Mouse (Mus musculus) limb, embryonic 13.5 days (tissue): ENCODE measurements around the gene Car5a. TPM values are rescaled to one million over a fixed set of nuclear protein-coding genes. Genes with fewer than 3 reads are reported as not detected.

ENCODE experiments used
- ATAC-seq: fragments of 200-750 bp; cut with Nextera tagmentation; 2 replicates; pipeline ENCODE4 v1.8.0; 2017; ENCODE audit warnings: low read depth, moderate number of reproducible peaks, moderate TSS enrichment; ENCODE audit not compliant: low FRiP score
- H3K27ac ChIP-seq: fragments of 300-500 bp; sonication (generic); 2 replicates; pipeline ENCODE4 v1.5.1; 2015; ENCODE audit warnings: inconsistent platforms, mild to moderate bottlenecking, moderate library complexity
- H3K27me3 ChIP-seq: fragments of 300-500 bp; sonication (generic); 2 replicates; pipeline ENCODE4 v1.6.1; 2015; ENCODE audit warnings: mild to moderate bottlenecking, inconsistent platforms
- H3K36me3 ChIP-seq: fragments of 300-500 bp; sonication (generic); 2 replicates; pipeline ENCODE4 v1.6.1; 2015; ENCODE audit warnings: inconsistent platforms, mild to moderate bottlenecking, moderate library complexity
- H3K4me1 ChIP-seq: fragments of 300-500 bp; sonication (generic); 2 replicates; pipeline ENCODE4 v1.6.1; 2015; ENCODE audit warnings: inconsistent platforms
- H3K4me2 ChIP-seq: fragments of 300-500 bp; sonication (generic); replicated peaks from 2 replicates; pipeline ENCODE4 v1.6.1; 2015; ENCODE audit warnings: inconsistent platforms, mild to moderate bottlenecking, moderate library complexity
- H3K4me3 ChIP-seq: fragments of 300-500 bp; sonication (generic); 2 replicates; pipeline ENCODE4 v1.5.1; 2015; ENCODE audit warnings: moderate library complexity, mild to moderate bottlenecking, inconsistent platforms
- H3K9ac ChIP-seq: fragments of 300-500 bp; sonication (generic); 2 replicates; pipeline ENCODE4 v1.6.1; 2015; ENCODE audit warnings: mild to moderate bottlenecking, inconsistent platforms
- H3K9me3 ChIP-seq: fragments of 300-500 bp; sonication (generic); 2 replicates; pipeline ENCODE4 v1.6.1; 2016; ENCODE audit warnings: inconsistent platforms
- WGBS: fragments of 180-500 bp; shearing (Covaris S2); methylation state at CpG from one replicate; pipeline ENCODE4 v1.1.7; 2015; 5-methylcytosine and 5-hydroxymethylcytosine counted together
- polyA plus RNA-seq: library from polyadenylated mRNA; unstranded; fragments of >200 nt; fragmentation: Nextera tagmentation; extraction: Ambion mirVana; gene quantifications from 2 replicates; pipeline ENCODE4 v1.2.1, GENCODE M21; 2015

The Car5a gene
- polyA plus RNA-seq, 1 experiment from 2014 or later: not detected

DNA sequence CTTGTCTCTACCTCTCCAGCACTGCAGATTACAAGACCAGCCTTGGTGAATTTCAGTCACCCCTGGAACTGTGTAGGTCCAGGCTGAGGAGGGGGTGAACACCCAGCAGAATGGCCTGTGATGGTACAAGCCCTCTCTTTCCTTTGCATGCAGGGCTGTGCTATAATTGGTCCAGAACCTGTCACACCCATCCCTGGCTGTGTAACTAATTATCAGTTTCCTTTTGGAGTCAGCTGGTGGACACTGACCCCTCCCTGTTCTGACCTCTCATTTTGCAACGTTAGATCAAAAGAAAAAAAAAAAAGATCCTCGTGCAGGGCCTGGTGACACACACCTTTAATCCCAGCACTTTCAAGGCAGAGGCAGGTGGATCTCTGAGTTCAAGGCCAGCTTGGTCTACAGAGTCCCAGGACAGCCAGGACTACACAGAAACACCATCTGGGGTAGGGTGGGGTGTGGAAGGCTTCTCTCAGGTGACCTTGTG lies 1.6 kb downstream of the Car5a start:
- H3K27ac ChIP-seq: no peak overlapping the region
- ATAC-seq: no peak
- H3K36me3 ChIP-seq: no peaks in the 10 kb centered on the region
- no peak overlapping the region for H3K9ac ChIP-seq
- H3K9me3 ChIP-seq: no peaks in the 10 kb centered on the region
- H3K4me1 ChIP-seq: peaks cover 12% of the 10 kb centered on the region
- no peak overlapping the region for H3K4me3 ChIP-seq
- WGBS: 26% methylated on average over 2 of the region's 2 CpGs
- no peaks in the 10 kb centered on the region for H3K27me3 ChIP-seq
- no peak overlapping the region for H3K4me2 ChIP-seq

DNA sequence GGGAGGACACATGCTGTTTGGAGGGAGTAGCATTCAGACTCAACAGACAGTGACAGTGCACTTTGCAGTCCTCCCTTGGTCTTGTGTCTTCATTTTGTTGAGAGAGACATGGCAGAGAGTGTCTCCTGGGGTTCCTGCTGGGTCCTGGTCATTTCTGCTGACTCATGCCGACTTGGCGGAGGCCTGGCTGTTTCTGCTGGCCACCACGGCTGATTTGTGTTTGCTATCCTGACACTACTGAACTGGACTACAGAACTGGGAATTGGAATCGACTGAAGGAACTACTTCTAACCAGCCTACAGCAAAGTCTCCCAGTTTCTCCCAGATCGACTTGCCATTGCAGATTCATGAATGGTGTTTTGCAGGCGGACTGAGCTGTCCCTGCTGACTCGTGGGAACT lies 6.0 kb downstream of the Car5a start:
- 82% methylated on average over 7 of the region's 7 CpGs for WGBS
- no peaks in the 10 kb centered on the region for H3K27me3 ChIP-seq
- H3K4me1 ChIP-seq: peaks cover 19% of the 10 kb centered on the region
- no peaks in the 10 kb centered on the region for H3K36me3 ChIP-seq
- no peak overlapping the region for H3K4me3 ChIP-seq
- ATAC-seq: no peak
- H3K4me2 ChIP-seq: no peak overlapping the region
- no peak overlapping the region for H3K27ac ChIP-seq
- H3K9ac ChIP-seq: no peak overlapping the region
- no peaks in the 10 kb centered on the region for H3K9me3 ChIP-seq

DNA sequence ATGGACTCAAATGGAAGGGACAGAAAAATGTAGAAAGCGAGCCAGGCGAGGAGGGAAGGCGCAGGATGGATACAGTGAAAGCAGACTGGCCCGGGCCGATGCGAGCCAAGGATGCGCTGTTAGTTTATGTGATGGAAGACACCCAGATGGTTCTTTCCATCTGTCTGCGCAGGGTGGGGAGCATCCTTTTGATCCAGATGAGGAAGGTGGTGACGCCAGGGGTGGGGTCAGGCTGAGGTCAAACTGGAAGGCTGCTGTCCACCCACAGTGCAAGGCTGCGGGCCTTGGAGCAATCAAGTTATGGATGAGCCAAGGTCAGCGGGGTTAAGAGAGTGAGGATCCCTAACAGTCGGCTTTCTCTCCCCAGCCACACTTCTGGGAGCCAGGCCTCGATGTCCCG lies 8.3 kb downstream of the Car5a start:
- no peak overlapping the region for H3K27ac ChIP-seq
- ATAC-seq: no peak
- H3K27me3 ChIP-seq: no peaks in the 10 kb centered on the region
- no peaks in the 10 kb centered on the region for H3K36me3 ChIP-seq
- no peak overlapping the region for H3K4me3 ChIP-seq
- H3K9me3 ChIP-seq: no peaks in the 10 kb centered on the region
- H3K9ac ChIP-seq: no peak overlapping the region
- H3K4me1 ChIP-seq: peaks cover 19% of the 10 kb centered on the region
- WGBS: 51% methylated on average over 14 of the region's 14 CpGs
- H3K4me2 ChIP-seq: no peak overlapping the region

DNA sequence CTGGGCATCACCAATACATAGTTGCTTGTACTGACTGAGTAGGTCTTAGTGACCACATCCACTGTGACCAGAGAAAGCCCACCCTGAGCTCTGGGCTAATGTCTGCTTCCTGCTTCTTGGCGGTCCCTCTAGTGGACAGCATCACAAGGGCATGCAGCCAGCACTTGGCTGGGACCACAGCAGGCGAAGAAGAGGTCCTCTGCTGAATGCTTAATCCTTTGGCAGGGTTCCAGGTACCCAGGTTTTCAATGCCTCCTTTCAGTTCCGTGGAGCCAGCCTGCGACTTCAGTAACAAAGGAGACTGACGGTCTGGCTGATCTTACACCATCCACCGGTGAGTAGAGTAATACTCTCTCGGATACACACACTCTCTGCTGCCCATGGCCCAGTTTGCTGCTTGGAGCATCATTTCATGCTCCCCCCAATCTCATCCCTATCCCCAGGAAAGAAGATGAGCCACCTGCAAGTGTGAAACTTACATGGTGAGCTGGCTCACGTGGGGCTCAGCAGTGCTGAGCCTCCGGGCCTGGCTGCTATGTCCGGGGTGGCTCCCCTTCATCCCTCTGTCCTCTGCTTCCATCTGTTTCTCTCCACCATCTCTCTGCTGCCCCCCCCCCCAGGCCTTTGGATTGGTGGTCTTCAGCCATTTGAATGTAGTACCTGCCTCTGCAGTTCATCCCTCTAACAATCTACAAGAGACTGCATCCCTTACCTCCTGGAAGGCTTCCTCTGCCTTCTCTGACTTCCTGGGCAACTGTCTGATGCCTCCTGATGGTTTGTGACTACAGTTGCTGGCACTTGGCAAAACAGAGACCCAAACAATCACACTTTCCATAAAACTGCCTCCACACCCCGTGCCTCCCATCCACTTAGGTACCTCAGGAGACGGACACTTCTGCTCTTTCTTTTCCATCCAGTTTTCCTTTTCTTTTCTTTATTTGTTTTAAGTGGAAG lies 9.1 kb downstream of the Car5a start:
- H3K9me3 ChIP-seq: no peaks in the 10 kb centered on the region
- H3K36me3 ChIP-seq: no peaks in the 10 kb centered on the region
- no peak for ATAC-seq
- no peaks in the 10 kb centered on the region for H3K27me3 ChIP-seq
- H3K27ac ChIP-seq: no peak overlapping the region
- peak overlapping the region; percentile 36; the same call in 1 of the 2 replicates for H3K9ac ChIP-seq
- WGBS: 50% methylated on average over 12 of the region's 12 CpGs
- no peak overlapping the region for H3K4me2 ChIP-seq
- H3K4me3 ChIP-seq: no peak overlapping the region
- peaks cover 19% of the 10 kb centered on the region for H3K4me1 ChIP-seq

DNA sequence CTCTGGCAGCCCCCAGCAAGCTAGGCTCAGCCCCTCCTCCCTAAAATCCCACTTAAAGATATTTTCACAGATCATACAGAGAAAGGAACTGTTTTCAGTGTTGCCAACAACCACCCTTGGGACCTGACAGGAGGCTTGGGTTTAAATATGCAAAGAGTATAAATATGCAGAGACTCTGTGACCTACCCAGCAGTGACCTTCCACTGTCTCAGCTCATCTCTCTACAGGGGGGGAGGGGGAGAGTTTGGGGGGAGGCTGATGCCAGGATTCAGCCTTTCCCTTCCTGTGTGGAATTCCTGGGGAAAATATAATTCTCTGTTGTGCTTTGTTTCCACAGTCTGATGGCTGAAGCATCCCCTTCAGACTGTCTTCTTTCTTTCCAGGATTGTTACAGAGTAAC lies 9.8 kb downstream of the Car5a start:
- Histone ChIP-seq H3K9ac (peak overlapping the region; percentile 36; the same call in 1 of the 2 replicates), H3K4me2 (no peak overlapping the region), H3K4me3 (no peak overlapping the region), H3K9me3 (no peaks in the 10 kb centered on the region), H3K4me1 (peaks cover 19% of the 10 kb centered on the region), H3K36me3 (no peaks in the 10 kb centered on the region), H3K27ac (no peak overlapping the region), H3K27me3 (no peaks in the 10 kb centered on the region)
- no peak for ATAC-seq

DNA sequence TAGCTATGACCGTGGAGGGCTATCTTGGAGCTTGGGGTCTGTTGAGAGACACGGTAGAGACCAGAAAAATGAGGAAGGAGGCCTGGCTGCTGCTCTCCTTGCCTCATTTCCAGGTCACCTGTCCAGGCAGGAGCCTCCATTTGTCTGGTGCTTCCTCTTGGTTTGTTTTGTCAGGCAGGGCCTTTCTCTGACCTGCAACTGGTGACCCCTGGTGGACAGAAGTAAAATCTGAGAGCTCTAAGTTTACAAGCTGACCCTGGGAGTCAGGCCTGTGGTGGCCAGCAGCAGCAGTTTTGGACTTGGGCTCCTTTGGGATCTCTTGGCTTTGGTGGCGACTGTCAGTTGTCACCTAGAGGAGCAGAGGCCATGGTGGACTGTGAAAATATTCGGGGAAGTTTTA lies 10.2 kb downstream of the Car5a start:
- no peak for ATAC-seq
- Histone ChIP-seq H3K27ac (no peak overlapping the region), H3K4me3 (no peak overlapping the region), H3K9me3 (no peaks in the 10 kb centered on the region), H3K4me1 (peaks cover 19% of the 10 kb centered on the region), H3K27me3 (no peaks in the 10 kb centered on the region), H3K36me3 (no peaks in the 10 kb centered on the region), H3K9ac (no peak overlapping the region), H3K4me2 (no peak overlapping the region)
- WGBS: 33% methylated on average over 4 of the region's 4 CpGs

DNA sequence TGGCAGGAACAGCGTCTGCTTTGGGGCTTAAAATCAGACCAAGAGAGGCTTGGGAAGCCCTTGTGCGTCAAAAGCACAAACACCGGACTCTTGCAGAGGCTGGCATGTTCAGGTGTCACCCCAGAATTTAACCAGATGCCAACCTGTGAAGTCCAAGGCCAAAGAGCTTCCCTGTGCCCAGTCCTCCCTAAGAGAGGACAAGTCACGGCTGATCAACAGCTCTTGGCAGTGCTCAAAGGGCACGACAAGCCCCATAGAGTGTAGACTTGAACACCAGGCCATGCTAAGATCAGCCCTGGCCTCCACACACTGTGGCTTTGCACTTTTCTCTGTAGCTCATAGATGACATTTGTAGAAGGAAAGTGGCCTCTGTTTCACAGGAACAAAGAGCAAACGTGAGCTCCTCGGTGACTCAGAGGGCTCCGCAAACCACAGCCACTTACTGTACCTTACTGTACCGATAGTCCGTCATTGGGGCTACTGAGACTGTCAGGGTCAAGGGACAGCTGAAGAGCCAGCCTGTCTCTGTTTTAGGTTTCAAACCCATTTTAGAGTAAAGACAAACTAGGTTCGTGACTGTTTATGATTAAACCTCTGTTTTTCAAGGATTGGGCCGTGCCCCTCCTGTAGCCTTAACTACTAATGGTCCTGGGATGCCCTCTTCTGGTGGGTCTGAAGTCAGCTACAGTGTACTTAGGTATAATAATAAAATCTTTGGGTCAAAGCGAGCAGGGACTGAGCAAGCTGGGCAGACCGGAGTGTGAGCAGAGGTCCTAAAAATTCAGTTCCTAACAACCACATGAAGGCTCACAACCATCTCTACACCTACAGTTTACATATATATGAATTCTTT lies 11.8 kb downstream of the Car5a start:
- Histone ChIP-seq H3K9me3 (no peaks in the 10 kb centered on the region), H3K36me3 (no peaks in the 10 kb centered on the region), H3K4me3 (no peak overlapping the region), H3K27ac (no peak overlapping the region), H3K27me3 (no peaks in the 10 kb centered on the region), H3K4me1 (peaks cover 19% of the 10 kb centered on the region), H3K9ac (no peak overlapping the region), H3K4me2 (no peak overlapping the region)
- no peak for ATAC-seq
- 84% methylated on average over 14 of the region's 14 CpGs for WGBS

DNA sequence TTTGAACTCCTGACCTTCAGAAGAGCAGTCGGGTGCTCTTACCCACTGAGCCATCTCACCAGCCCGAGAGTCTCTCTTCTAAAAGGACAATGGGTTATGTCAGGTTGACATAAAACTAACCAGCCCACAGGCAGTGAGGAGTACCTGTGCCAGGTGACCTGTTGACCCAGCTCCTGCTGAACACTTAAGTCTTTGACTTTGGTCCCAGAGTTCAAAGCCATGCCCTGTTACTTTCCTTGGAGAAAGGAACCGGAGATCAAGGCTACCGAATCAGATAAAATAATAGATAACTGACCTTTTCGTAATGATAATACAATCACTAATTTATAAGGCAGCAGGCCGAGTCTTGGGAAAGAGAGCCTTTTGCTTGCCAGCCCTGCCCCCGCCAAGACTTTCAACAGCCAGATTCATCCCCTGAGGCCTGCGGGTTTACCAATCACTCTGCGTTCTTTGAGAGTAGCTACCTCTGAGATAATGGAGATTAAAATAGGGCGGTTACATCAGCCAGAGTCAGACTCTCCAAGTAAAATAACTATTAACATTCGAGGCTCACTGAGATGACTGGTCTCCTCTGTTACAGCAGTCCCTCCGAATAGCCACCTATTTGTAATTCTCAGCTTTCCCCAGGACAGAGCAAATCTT lies 12.6 kb downstream of the Car5a start:
- WGBS: 81% methylated on average over 12 of the region's 12 CpGs

DNA sequence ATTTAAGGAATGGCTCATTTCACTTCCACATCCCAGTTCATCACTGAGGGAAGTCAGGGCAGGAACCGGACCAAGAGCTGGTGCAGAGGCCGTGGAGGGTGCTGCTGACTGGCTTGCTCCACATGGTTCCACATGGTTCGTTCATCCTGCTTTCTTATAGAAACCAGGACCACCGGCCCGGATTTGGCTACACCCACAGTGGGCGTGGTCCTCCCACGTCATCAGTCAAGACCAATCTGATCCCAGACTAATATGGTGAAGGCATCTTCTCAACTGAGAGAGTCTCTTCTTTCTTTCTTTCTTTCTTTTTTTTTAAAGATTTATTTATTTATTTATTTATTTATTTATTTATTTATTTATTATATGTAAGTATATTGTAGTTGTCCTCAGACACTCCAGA lies 13.1 kb downstream of the Car5a start:
- no peaks in the 10 kb centered on the region for H3K27me3 ChIP-seq
- H3K27ac ChIP-seq: no peak overlapping the region
- H3K9ac ChIP-seq: no peak overlapping the region
- H3K4me2 ChIP-seq: no peak overlapping the region
- peaks cover 18% of the 10 kb centered on the region for H3K4me1 ChIP-seq
- WGBS: 87% methylated on average over 7 of the region's 7 CpGs
- H3K4me3 ChIP-seq: no peak overlapping the region
- H3K36me3 ChIP-seq: no peaks in the 10 kb centered on the region
- no peak for ATAC-seq
- no peaks in the 10 kb centered on the region for H3K9me3 ChIP-seq

More for the DNA sequence above, 12.6 kb downstream of the Car5a start:
- H3K4me2 ChIP-seq: no peak overlapping the region
- H3K9ac ChIP-seq: no peak overlapping the region
- H3K4me1 ChIP-seq: peaks cover 19% of the 10 kb centered on the region
- no peaks in the 10 kb centered on the region for H3K9me3 ChIP-seq
- H3K4me3 ChIP-seq: no peak overlapping the region
- no peaks in the 10 kb centered on the region for H3K27me3 ChIP-seq
- no peak for ATAC-seq
- H3K27ac ChIP-seq: no peak overlapping the region
- H3K36me3 ChIP-seq: no peaks in the 10 kb centered on the region

DNA sequence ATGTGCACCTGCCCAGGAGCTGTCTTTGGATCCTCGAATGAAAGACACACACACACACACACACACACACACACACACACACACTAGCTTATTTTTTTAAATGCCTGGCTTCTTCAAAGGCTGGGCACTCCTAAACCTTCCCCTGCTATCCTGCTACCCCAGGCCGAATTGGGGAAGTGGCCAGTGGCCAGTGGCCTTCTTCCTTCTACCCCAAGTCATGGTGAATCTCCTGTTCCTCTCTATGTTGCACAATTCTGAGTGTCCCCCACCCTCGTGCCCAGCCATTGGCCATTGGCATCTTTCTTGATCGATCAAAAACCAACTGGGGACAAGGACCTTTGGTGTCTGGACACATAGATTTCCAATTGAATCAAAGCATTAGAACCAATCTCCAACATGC lies 14.7 kb downstream of the Car5a start:
- Histone ChIP-seq H3K27ac (no peak overlapping the region), H3K27me3 (no peaks in the 10 kb centered on the region), H3K4me1 (peaks cover 5% of the 10 kb centered on the region), H3K9ac (no peak overlapping the region), H3K4me2 (no peak overlapping the region), H3K4me3 (no peak overlapping the region), H3K9me3 (no peaks in the 10 kb centered on the region), H3K36me3 (no peaks in the 10 kb centered on the region)
- 87% methylated on average over 4 of the region's 4 CpGs for WGBS
- no peak for ATAC-seq

DNA sequence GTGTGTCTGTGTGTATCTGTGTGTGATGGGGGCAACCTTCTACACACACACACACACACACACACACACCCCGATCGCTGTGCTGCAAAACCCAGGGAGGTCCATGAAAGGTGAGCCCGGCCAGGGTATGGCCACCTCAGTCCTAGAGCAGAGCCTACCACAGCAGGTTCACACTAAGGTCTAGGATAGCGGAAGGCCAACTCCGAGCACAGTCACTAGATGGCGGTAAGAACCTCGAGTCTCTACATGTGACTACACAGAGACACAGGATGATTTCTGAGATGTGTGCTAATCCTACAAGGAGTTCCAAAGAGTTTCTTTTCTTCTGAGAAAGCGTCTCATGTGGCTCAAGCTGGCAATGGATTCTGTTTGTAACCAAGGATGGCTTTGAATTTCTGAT lies 17.4 kb downstream of the Car5a start:
- H3K36me3 ChIP-seq: no peaks in the 10 kb centered on the region
- H3K27ac ChIP-seq: no peak overlapping the region
- H3K4me3 ChIP-seq: no peak overlapping the region
- no peaks in the 10 kb centered on the region for H3K27me3 ChIP-seq
- 46% methylated on average over 8 of the region's 8 CpGs for WGBS
- no peak overlapping the region for H3K9ac ChIP-seq
- H3K9me3 ChIP-seq: no peaks in the 10 kb centered on the region
- no peak overlapping the region for H3K4me2 ChIP-seq
- ATAC-seq: no peak
- H3K4me1 ChIP-seq: no peaks in the 10 kb centered on the region

DNA sequence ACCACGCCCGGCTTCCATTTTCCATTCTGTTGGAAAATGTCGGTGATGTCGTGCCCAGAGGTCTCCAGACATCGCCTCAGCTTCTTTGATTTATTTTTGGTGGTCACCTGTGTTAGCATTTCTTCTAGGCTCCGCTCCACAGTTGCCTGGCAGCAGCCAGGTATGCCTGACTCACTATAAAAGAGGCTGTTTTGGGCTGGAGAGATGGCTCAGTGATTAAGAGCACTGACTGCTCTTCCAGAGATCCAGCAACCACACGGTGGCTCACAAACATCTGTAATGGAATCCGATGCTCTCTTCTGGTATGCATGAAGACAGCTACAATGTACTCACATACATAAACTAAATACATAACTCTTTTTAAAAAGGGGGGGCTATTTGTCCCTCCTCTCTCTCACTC lies 18.4 kb downstream of the Car5a start:
- Histone ChIP-seq H3K36me3 (no peaks in the 10 kb centered on the region), H3K27ac (no peak overlapping the region), H3K4me3 (no peak overlapping the region), H3K4me1 (no peaks in the 10 kb centered on the region), H3K9ac (no peak overlapping the region), H3K9me3 (no peaks in the 10 kb centered on the region), H3K27me3 (no peaks in the 10 kb centered on the region), H3K4me2 (no peak overlapping the region)
- 64% methylated on average over 8 of the region's 8 CpGs for WGBS
- no peak for ATAC-seq
